Mouse (Mus musculus) ES-Bruce4 (cell line): ENCODE measurements around the gene Nfkbia. TPM values are rescaled to one million over a fixed set of nuclear protein-coding genes. Genes with fewer than 3 reads are reported as not detected.

Experiments
- H3K27ac ChIP-seq: 2 replicates; pipeline ENCODE4 v1.5.1; 2012; ENCODE audit warnings: low read length, inconsistent platforms; ENCODE audit not compliant: insufficient read depth
- H3K27me3 ChIP-seq: 2 replicates; pipeline ENCODE4 v1.6.1; 2012; ENCODE audit warnings: mild to moderate bottlenecking, low read length, inconsistent platforms; ENCODE audit not compliant: control insufficient read depth, poor library complexity, insufficient read depth, severe bottlenecking
- H3K36me3 ChIP-seq: 2 replicates; pipeline ENCODE4 v1.6.1; 2012; ENCODE audit warnings: inconsistent platforms, mild to moderate bottlenecking, low read length, moderate library complexity; ENCODE audit not compliant: control insufficient read depth, poor library complexity, insufficient read depth, severe bottlenecking
- H3K4me1 ChIP-seq: one replicate; pipeline ENCODE4 v1.8.1; 2011; ENCODE audit warnings: low read length; ENCODE audit not compliant: control insufficient read depth, insufficient read depth
- H3K4me3 ChIP-seq: 2 replicates; pipeline ENCODE4 v1.5.1; 2011; ENCODE audit warnings: low read depth, mild to moderate bottlenecking, low read length
- H3K9ac ChIP-seq: 2 replicates; pipeline ENCODE4 v1.6.1; 2012; ENCODE audit warnings: low read depth, mild to moderate bottlenecking, inconsistent platforms; ENCODE audit not compliant: poor library complexity, severe bottlenecking
- H3K9me3 ChIP-seq: replicated peaks from 2 replicates; pipeline ENCODE4 v1.6.1; 2012; ENCODE audit warnings: mild to moderate bottlenecking, low read length, inconsistent platforms; ENCODE audit not compliant: control insufficient read depth, poor library complexity, insufficient read depth, severe bottlenecking
- CTCF ChIP-seq: IDR thresholded peaks from one replicate; pipeline ENCODE4 v1.8.1; 2011; ENCODE audit warnings: low read depth, low read length
- EP300 ChIP-seq: IDR thresholded peaks from 2 replicates; pipeline ENCODE4 v1.6.1; 2011; ENCODE audit warnings: low read depth, low read length; ENCODE audit not compliant: insufficient read depth
- POLR2A ChIP-seq: IDR thresholded peaks from one replicate; pipeline ENCODE4 v1.8.1; 2011; ENCODE audit warnings: low read length; ENCODE audit not compliant: insufficient read depth
- polyA plus RNA-seq: library from polyadenylated mRNA; stranded (reverse); fragments of >200 nt; gene quantifications from 2 replicates; pipeline ENCODE4 v1.2.4, GENCODE M21; 2011; ENCODE audit warnings: low read depth; ENCODE audit not compliant: missing spikeins, insufficient read depth, insufficient read length

The Nfkbia gene
- polyA plus RNA-seq, result 40.9 and 45.3 TPM in 2 replicates

- H3K36me3 ChIP-seq, result peaks cover 24% of the 10 kb centered on the region
- H3K27me3 ChIP-seq, result no peaks in the 10 kb centered on the region
- peaks cover 10% of the 10 kb centered on the region for H3K4me1 ChIP-seq
- no peak for TF ChIP-seq EP300
- TF ChIP-seq POLR2A, result no peak
- TF ChIP-seq CTCF, result no peak
- peak within 1 kb of the TSS; percentile 91 for H3K4me3 ChIP-seq
- peak within 1 kb of the TSS; percentile 73 for H3K27ac ChIP-seq
- H3K9ac ChIP-seq, result peak within 1 kb of the TSS; percentile 95
- H3K9me3 ChIP-seq, result no peaks in the 10 kb centered on the region
Measured at GRCm38 (mm10) chr12:55492184-55492898, at the start of gene Nfkbia. Gene Nfkbia, minus strand, starts transcription at chr12:55492647.

GRCm38 (mm10) chr12:55539157-55539556 is 46.7 kb upstream of the Nfkbia start:
- Histone ChIP-seq H3K4me1 (no peaks in the 10 kb centered on the region), H3K27ac (no peak overlapping the region), H3K9me3 (no peaks in the 10 kb centered on the region), H3K27me3 (no peaks in the 10 kb centered on the region), H3K9ac (no peak overlapping the region), H3K36me3 (no peaks in the 10 kb centered on the region), H3K4me3 (no peak overlapping the region)
- TF ChIP-seq CTCF (no peak), POLR2A (no peak), EP300 (no peak)

DNA sequence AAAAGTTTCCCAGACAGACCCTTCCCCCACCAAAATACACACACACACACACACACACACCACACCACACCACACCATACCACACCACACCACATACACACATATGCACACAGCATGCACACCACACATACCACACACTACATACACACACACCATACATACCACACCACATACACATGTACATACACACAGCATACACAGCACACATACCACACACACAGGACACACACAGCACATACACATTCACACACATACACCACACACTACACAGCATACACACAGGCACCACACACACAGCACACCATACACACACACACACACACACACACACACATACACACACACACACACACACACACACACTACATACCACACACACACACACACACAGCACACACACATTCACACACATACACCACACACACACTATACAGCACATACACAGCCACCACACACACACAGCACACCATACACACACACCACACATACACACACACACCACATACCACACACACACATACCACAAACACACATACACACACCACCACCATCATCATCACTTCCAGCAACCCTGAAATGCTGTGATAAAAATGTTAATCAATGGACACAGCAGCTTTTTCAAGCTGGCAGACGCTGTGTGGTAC is 46.0 kb upstream of the Nfkbia start:
- no peaks in the 10 kb centered on the region for H3K27me3 ChIP-seq
- H3K9ac ChIP-seq, result no peak overlapping the region
- TF ChIP-seq CTCF (no peak), EP300 (no peak), POLR2A (no peak)
- no peaks in the 10 kb centered on the region for H3K4me1 ChIP-seq
- no peak overlapping the region for H3K27ac ChIP-seq
- H3K4me3 ChIP-seq, result no peak overlapping the region
- H3K36me3 ChIP-seq, result no peaks in the 10 kb centered on the region
- H3K9me3 ChIP-seq, result no peaks in the 10 kb centered on the region

DNA sequence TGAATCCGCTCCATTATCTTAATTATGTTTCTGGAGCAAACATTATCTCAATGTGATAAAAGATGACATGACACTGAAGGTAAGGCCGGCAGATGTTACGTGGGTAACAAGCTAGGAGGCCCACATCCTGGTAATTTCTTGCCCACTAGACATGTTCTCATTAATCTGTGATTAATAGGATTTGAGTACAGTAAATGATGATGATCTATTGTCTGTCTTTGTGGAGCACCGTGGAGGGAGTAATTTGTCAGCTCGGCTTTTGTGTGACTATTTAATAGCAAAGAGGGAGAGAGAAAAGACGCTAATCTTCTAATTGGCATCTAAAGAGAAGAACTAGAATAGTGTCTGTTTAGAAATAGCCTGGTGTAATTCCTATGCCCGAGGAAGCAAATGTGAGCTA is 45.3 kb upstream of the Nfkbia start:
- H3K27ac ChIP-seq, result no peak overlapping the region
- TF ChIP-seq CTCF, result no peak
- no peak for TF ChIP-seq POLR2A
- no peak for TF ChIP-seq EP300
- H3K9ac ChIP-seq, result no peak overlapping the region
- no peaks in the 10 kb centered on the region for H3K9me3 ChIP-seq
- no peaks in the 10 kb centered on the region for H3K36me3 ChIP-seq
- H3K4me1 ChIP-seq, result no peaks in the 10 kb centered on the region
- H3K27me3 ChIP-seq, result no peaks in the 10 kb centered on the region
- H3K4me3 ChIP-seq, result no peak overlapping the region

DNA sequence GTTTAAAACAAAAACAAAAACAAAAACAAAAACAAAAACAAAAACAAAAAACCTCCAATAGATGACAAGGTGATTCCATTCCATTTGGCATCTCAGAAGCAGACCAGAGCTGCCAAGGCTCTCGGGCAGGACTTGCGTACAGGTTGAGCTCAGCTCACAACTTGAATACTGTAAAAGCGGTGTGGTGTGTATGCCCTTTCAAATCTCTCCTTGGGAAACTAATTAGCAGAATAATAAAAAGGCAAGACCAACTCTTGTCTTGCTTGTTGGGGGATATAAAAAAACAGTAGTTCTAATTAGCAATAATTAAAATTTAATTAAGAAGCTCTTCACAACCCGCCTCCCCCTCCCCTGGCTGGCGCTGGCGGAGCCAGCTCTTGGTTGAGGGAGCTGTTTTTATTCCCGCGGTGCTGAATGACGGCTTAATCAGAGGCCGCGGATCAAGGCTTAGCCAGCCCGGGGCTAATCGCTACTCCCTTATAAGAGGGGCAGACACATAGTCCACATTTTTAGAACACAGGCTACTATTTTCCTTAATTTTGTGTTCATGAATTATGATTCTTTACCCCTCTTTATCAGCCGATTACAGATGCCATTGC is 44.2 kb upstream of the Nfkbia start:
- Histone ChIP-seq H3K9me3 (no peaks in the 10 kb centered on the region), H3K4me3 (no peak overlapping the region), H3K4me1 (no peaks in the 10 kb centered on the region), H3K27me3 (no peaks in the 10 kb centered on the region), H3K27ac (no peak overlapping the region), H3K36me3 (no peaks in the 10 kb centered on the region), H3K9ac (no peak overlapping the region)
- no peak for TF ChIP-seq CTCF
- TF ChIP-seq EP300, result no peak
- no peak for TF ChIP-seq POLR2A
